Mouse (Mus musculus): ENCODE data around the gene Rbm28.

Rbm28 gene

GRCm38 (mm10) chr6:29147407-29148010, 17.3 kb downstream of the Rbm28 start:
- no peak for ATAC-seq (ENCODE audit: insufficient number of reproducible peaks, low FRiP score, low TSS enrichment)

DNA sequence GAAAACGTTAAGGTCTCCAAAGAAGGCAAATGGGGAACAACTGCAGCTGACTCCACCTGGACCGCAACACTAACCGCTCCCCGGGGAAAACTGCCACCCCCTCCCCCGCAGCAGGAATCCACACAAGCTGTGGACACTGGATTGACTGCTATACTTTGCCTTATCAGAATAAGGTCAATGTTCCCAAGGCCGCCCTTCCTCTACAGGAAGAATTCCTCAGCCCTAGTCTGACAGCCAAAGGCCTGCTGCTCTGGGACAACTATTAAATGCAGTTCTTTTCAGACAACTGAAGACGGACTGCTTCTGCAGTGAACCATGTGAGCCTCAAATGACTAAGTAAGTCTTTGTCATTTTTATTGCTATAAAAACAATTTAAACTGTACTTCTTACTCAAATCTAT, 18.2 kb downstream of the Rbm28 start:
- ATAC-seq (ENCODE audit: insufficient number of reproducible peaks, low FRiP score, low TSS enrichment), result no peak

GRCm38 (mm10) chr6:29145456-29146307, 19.1 kb downstream of the Rbm28 start:
- no peak for ATAC-seq (ENCODE audit: insufficient number of reproducible peaks, low FRiP score, low TSS enrichment)

- no peak for ATAC-seq (ENCODE audit: insufficient number of reproducible peaks, low FRiP score, low TSS enrichment)
Measured at GRCm38 (mm10) chr6:29144971-29145370, 19.8 kb downstream of the Rbm28 start.

DNA sequence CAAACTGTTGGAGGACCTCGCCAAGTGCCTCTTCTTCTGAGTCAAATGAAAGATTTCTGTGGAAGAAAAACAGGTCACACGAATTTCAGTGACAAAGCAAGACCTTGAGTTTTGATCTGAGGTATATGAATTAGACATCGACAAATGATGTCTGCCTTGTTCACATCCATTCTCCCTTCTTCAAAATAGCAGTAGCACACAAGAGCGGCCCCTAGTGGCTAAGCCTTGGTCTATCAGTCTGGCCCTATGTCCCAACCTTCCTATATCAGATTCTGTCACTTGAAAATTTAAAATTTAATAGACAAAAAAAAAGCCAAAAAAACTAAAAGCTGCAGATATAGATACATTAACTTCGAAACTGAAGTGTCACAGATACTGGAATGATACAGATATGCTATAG, 21.2 kb downstream of the Rbm28 start:
- ATAC-seq (ENCODE audit: insufficient number of reproducible peaks, low FRiP score, low TSS enrichment), result peak; percentile 79

DNA sequence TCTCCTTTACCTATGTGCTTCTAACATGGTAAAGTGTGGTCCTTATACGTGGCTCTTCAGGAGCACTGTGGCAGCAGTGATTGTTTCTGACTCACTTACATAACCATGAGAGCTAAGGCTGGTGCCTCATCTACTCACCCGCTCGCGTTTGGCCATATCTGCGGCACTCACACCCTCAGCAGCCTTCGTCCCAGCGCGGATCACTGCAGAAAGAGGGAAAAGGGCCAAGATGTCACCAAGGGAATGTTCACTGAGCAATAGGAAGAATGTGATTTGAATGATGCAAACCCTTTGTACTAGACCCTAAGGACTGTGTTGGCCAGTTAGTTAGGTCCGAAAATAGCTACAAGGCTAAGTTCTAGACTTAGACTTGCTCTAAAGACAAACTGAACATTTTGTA, 27.4 kb downstream of the Rbm28 start:
- no peak for ATAC-seq (ENCODE audit: insufficient number of reproducible peaks, low FRiP score, low TSS enrichment)

GRCm38 (mm10) chr6:29133100-29133499, 31.7 kb downstream of the Rbm28 start:
- no peak for ATAC-seq (ENCODE audit: insufficient number of reproducible peaks, low FRiP score, low TSS enrichment)

DNA sequence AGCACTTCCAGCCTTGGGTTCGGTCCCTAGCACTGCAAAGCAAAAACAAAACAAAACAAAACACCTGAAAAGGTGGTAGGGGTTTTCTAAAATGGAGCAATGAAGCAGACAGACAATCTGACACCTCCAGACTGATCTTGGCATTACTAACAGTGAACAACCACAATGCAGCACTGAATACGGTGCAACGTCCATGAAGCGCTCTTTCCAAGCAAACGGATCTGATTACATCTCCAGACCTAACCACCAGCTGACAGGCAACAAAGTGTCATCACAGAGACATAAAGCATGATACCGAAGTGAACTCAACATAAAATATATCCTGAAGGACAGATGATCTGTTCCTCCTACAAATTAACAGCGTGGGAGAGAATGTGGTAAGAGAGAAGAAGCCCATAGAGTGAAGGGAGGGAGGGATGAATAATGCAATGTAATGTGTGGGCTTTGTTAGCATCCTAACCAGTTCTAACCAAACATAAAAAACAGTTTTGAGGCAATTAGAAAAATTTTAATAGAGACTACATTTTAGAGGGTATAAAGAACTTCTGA, 37.9 kb downstream of the Rbm28 start:
- ATAC-seq (ENCODE audit: insufficient number of reproducible peaks, low FRiP score, low TSS enrichment), result no peak

- peak; percentile 64 for ATAC-seq (ENCODE audit: insufficient number of reproducible peaks, low FRiP score, low TSS enrichment)
Measured at GRCm38 (mm10) chr6:29119990-29120389, 44.8 kb downstream of the Rbm28 start.

- no peak for ATAC-seq (ENCODE audit: insufficient number of reproducible peaks, low FRiP score, low TSS enrichment)
Measured at GRCm38 (mm10) chr6:29118963-29119362, 45.8 kb downstream of the Rbm28 start.

DNA sequence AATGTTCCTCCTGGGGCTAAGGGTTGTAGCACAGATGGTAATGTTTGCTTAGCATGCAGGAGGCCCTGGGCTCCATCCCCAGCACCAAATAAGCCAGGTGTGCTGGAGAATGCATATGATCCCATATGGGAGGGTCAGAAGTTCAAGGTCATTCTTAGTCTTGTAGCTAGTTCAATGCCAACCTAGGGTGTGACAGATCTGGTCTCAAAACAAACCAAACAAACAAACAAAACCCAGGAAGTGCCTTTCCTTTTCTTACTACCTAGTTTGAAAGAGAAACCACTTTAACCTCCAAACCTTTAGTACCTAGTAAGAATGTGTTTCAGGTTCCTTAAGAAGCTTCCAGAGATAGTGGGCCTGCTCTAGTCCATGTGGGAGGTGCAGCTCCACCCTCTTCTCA, 46.6 kb downstream of the Rbm28 start:
- no peak for ATAC-seq (ENCODE audit: insufficient number of reproducible peaks, low FRiP score, low TSS enrichment)

DNA sequence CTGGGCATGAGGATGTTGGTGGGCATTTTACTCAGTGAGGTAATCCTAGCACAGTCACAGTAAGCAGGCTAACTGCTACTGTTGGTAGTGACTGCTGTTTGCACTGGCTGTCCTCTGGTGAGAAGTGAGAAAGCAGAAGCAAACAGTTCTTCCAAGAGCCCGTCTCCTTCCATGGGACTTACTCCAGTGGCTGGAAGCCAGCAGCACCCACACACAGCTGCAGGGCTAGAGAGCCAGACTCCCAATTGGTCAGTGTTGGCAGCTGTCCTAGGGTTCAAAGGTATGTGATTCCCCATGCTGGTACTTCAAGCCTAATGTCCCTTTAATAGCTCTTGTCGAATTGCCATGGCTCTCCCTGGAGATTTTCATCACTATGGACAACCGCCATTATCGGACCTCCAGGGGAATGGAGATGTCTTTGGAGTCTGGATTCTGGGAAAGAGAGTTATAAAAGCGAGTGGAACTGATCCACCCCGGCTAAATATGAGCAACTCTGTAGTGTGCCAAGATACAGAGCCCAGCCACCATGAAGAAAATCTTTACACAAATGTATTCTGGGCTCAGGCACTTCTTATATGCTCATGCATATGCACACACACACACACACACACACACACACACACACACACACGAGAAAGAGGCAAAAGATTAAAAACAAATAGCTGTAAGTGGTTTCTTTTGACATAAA, 47.2 kb downstream of the Rbm28 start:
- no peak for ATAC-seq (ENCODE audit: insufficient number of reproducible peaks, low FRiP score, low TSS enrichment)

GRCm38 (mm10) chr6:29115756-29116155, 49.0 kb downstream of the Rbm28 start:
- no peak for ATAC-seq (ENCODE audit: insufficient number of reproducible peaks, low FRiP score, low TSS enrichment)

GRCm38 (mm10) chr6:29111501-29111900, 53.3 kb downstream of the Rbm28 start:
- no peak for ATAC-seq (ENCODE audit: insufficient number of reproducible peaks, low FRiP score, low TSS enrichment)

- ATAC-seq (ENCODE audit: insufficient number of reproducible peaks, low FRiP score, low TSS enrichment), result no peak
Measured at GRCm38 (mm10) chr6:29108376-29108775, 56.4 kb downstream of the Rbm28 start.

DNA sequence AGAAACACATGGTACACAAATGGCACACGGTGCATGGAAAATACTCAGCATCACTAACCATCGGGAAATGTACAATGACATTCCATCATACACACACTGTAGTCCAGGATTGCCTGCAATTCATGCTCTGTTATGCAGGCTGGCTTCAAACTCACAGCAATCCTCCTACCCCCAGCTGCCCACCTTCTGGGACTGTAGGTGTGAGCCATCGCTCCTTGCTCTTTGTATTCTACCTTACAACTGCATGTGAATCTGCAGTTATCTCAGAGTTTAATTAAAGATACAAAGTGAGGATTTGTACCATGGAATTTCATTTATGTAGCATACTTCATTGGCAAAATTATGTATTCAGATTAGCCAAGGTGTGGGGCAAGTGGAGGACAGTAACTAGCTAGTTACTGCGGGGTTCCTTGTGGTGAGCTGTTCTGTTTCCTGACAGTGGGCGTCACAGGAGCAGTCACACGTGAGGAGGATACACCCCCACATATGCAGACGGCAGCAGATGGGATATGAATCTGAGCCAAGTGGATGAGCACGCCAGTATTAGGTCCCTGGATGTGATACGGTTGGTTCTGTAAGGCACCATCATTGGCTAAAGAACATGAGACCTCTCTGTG, 63.5 kb downstream of the Rbm28 start:
- no peak for ATAC-seq (ENCODE audit: insufficient number of reproducible peaks, low FRiP score, low TSS enrichment)

GRCm38 (mm10) chr6:29100423-29100822, 64.4 kb downstream of the Rbm28 start:
- ATAC-seq (ENCODE audit: insufficient number of reproducible peaks, low FRiP score, low TSS enrichment), result no peak

DNA sequence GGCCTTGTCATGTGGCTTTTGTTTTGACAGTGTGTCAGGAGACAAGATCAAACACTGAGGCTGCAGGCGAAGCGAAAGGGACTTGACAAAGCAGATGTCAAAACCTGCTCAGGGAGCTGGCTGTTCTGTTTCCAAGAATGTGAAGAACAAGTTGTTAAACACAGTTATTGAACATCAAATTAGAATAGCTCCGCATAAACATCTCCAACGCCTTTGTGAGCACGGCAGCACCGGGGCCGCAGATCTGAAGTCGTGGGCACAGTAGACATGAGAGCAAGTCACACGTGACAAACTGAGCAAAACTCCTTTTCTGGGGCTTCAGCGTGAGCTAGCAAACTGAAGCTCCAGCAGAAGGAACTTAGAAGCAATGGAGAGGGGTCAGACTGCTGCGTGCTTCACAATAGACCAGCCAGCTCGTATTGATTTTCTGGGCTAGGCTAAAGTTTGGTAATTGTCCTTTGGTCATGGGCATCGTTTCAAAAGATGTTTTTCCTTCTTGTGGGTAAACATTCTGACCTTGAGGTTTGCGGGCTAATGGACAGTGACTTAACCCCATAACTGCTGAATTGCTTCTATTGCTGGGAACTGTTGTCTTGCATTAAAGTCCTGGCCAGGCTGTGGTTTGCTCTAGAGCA, 65.2 kb downstream of the Rbm28 start:
- ATAC-seq (ENCODE audit: insufficient number of reproducible peaks, low FRiP score, low TSS enrichment), result no peak

GRCm38 (mm10) chr6:29092904-29093303, 71.9 kb downstream of the Rbm28 start:
- ATAC-seq (ENCODE audit: insufficient number of reproducible peaks, low FRiP score, low TSS enrichment), result no peak

GRCm38 (mm10) chr6:29092234-29092633, 72.6 kb downstream of the Rbm28 start:
- no peak for ATAC-seq (ENCODE audit: insufficient number of reproducible peaks, low FRiP score, low TSS enrichment)

All from cerebellum, adult (tissue).